Mouse (Mus musculus) kidney, adult 2 months (tissue): ENCODE measurements around the gene Gpbp1l1. TPM values are rescaled to one million over a fixed set of nuclear protein-coding genes. Genes with fewer than 3 reads are reported as not detected.

Experiments
- DNase-seq: peaks from one replicate; pipeline ENCODE4 v3.0.0; 2021
- H3K27ac ChIP-seq: fragments of 200-500 bp; 2 replicates; pipeline ENCODE4 v1.5.1; 2012; ENCODE audit warnings: low read depth, low read length, control low read depth, inconsistent platforms; ENCODE audit not compliant: insufficient read depth
- H3K27me3 ChIP-seq: fragments of 200-500 bp; replicated peaks from 2 replicates; pipeline ENCODE4 v1.6.1; 2012; ENCODE audit warnings: mild to moderate bottlenecking, moderate library complexity, low read length, inconsistent platforms; ENCODE audit not compliant: control insufficient read depth, insufficient read depth
- H3K36me3 ChIP-seq: fragments of 200-500 bp; 2 replicates; pipeline ENCODE4 v1.6.1; 2012; ENCODE audit warnings: mild to moderate bottlenecking, moderate library complexity, low read length, inconsistent platforms; ENCODE audit not compliant: control insufficient read depth, insufficient read depth
- H3K4me1 ChIP-seq: fragments of 200-500 bp; 2 replicates; pipeline ENCODE4 v1.6.1; 2011; ENCODE audit warnings: low read length; ENCODE audit not compliant: control insufficient read depth, insufficient read depth
- H3K4me3 ChIP-seq: fragments of 200-500 bp; 2 replicates; pipeline ENCODE4 v1.5.1; 2011; ENCODE audit warnings: mild to moderate bottlenecking, low read depth, low read length, control low read depth; ENCODE audit not compliant: insufficient read depth
- CTCF ChIP-seq: fragments of 200-500 bp; conservative IDR thresholded peaks from 2 replicates; pipeline ENCODE4 v1.5.1; 2011; ENCODE audit warnings: low read depth, mild to moderate bottlenecking, control low read depth, low read length, moderate library complexity, mixed read lengths; ENCODE audit not compliant: insufficient read depth, insufficient read length
- POLR2A ChIP-seq: fragments of 200-500 bp; IDR thresholded peaks from one replicate; pipeline ENCODE4 v1.6.1; 2011; ENCODE audit warnings: low read depth, low read length, control low read depth
- WGBS: fragments of 180-500 bp; shearing (Covaris S2); methylation state at CpG from one replicate; pipeline ENCODE4 v1.1.7; 2018; 5-methylcytosine and 5-hydroxymethylcytosine counted together
- polyA plus RNA-seq: library from polyadenylated mRNA; depleted of rRNA; stranded (reverse); fragments of >200 nt; gene quantifications from 2 replicates; pipeline ENCODE4 v1.2.3, GENCODE M21; 2012

Gene Gpbp1l1
- polyA plus RNA-seq, 1 experiment: 46.7 TPM

DNA sequence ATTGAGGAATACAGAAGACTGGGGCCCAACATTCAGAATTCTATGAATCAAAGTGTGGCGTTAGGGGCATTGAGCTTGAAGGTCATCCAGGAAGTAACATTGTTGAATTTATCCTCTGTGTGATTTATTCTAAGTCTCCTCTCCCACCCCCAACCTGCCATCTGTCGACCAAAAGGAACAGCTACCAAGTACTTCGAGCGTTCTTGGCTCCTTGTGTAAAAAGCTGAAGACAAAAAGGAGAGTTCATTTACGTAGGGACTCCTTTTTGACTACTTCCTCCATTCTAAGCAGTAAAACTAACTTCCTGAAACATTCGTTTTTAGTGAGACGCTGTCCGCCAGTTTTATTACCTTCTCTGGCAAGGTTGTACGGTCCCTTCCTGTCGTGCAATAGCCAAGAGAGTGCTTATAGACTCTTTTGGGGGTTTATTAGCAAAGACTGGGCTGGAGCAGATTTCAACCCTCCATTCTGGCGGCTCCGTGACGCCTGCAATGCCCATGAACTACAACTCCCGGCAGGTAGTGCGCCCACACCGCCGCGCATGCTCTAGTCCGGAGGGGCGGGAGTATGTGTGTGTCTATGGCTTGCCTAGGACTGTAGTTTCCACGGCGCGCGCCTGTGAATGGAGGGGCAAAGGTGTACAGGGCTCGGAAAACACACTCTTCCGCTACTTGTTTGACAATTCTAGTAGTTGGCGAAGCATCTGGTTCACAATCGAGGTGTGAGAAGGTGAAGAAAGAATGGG is 725 bp upstream of the Gpbp1l1 start:
- TF ChIP-seq POLR2A (peak; percentile 52), CTCF (no peak)
- Histone ChIP-seq H3K4me3 (peak overlapping the region; percentile 70), H3K36me3 (no peaks in the 10 kb centered on the region; the same call in none of the 2 replicates), H3K4me1 (no peaks in the 10 kb centered on the region; the same call in 1 of the 2 replicates), H3K27ac (peak overlapping the region; percentile 98), H3K27me3 (no peaks in the 10 kb centered on the region)
- peak; percentile 97 for DNase-seq
- WGBS: under 1% methylated on average over 28 of the region's 28 CpGs

DNA sequence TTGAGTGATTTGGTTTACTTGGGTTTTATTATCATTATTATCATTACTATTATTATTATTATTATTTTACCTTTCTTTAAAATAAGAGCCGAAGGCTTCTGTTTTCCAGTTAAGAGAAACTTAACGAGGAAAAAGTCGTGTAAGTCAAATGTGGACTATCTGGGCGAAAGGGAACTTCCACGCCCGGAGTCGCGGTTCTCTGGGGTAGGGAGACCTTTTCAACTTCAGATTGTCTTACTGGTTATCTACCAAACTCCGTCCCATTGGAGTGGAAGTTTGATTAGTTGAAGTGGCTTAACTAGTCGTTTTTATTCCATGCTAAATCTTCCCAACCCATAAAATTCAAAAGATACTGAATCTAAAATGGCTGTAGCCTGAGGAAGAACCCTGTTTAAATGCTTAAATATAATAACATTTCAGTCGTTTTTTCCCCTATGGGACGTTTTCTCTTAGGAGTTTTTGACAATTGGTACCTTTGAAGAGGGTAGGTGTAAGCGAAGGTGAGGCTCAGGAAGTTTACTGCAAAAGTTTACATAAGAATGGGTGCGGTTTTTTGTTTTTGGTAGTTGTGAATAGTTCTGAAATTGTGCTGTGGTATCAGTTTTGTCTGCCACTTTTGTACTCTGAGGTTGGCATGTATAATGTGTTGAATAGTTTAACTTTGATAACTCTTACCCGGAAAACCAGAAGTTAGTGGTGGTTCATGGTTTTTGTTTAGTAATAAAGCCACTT is 859 bp downstream of the Gpbp1l1 start:
- 2% methylated on average over 15 of the region's 15 CpGs for WGBS
- TF ChIP-seq CTCF (no peak), POLR2A (no peak)

DNA sequence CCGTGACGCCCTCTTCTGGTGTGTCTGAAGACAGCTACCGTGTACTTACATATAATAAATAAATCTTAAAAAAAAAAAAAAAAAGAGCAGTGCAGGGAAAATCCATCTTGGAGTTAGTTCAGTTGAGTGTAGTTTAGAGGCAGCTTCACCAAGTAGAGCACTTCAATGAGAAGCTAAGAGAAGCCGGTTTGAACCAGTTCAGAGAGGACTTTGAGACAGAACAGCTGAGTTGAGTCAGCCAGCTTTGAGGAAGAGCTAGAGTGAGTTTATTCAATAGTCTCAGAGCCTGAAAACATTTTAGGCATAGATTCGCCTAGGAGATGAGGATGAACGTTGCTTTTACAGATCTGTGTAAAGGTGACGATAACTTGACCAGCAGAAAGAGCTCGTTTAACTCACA is 38.3 kb downstream of the Gpbp1l1 start:
- Histone ChIP-seq H3K4me3 (no peak overlapping the region), H3K36me3 (peaks cover 17% of the 10 kb centered on the region)
- TF ChIP-seq CTCF (no peak), POLR2A (no peak)

More for the DNA sequence above, 859 bp downstream of the Gpbp1l1 start:
- Histone ChIP-seq H3K27ac (peak overlapping the region; percentile 58), H3K4me3 (peak overlapping the region; percentile 84), H3K27me3 (no peaks in the 10 kb centered on the region), H3K4me1 (peaks cover 6% of the 10 kb centered on the region; the same call in 1 of the 2 replicates), H3K36me3 (no peaks in the 10 kb centered on the region; the same call in 1 of the 2 replicates)
- DNase-seq: no peak

DNA sequence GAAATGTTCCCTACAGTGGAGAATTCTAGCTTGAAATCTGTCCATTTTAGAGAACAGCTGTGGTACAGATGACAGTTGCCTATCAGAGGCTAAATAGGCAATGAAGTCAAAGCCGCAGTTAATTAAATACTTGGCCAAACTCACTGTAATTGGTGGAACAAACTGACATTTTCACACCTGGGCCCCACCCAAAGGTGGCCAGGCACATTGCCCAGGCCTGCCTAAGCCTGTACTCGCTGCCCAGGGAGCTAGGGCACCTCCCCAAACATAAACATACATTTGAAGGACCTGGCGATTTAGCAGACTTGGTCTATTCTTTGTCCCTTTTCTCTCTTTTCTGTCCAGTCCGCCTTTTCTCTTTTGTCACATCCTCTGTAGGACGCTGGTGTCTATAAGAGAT is 38.9 kb downstream of the Gpbp1l1 start, which contains the start of gene Ccdc17:
Ccdc17 (plus strand) TSS at position 276 of the 400 bp plus-strand sequence.
- 18% methylated on average over 5 of the region's 5 CpGs for WGBS
- peak within 1 kb of the TSS; percentile 83 for H3K27ac ChIP-seq
- peaks cover 6% of the 10 kb centered on the region; the same call in 1 of the 2 replicates for H3K4me1 ChIP-seq
- TF ChIP-seq CTCF (no peak), POLR2A (no peak)
- H3K4me3 ChIP-seq: peak within 1 kb of the TSS; percentile 91
- H3K27me3 ChIP-seq: no peaks in the 10 kb centered on the region
- H3K36me3 ChIP-seq: peaks cover 12% of the 10 kb centered on the region
- DNase-seq: peak; percentile 28

More for the DNA sequence above, 38.3 kb downstream of the Gpbp1l1 start:
- H3K27me3 ChIP-seq: no peaks in the 10 kb centered on the region
- H3K4me1 ChIP-seq: peaks cover 6% of the 10 kb centered on the region; the same call in 1 of the 2 replicates
- 78% methylated on average over 8 of the region's 8 CpGs for WGBS
- H3K27ac ChIP-seq: no peak overlapping the region
- peak; percentile 52 for DNase-seq

DNA sequence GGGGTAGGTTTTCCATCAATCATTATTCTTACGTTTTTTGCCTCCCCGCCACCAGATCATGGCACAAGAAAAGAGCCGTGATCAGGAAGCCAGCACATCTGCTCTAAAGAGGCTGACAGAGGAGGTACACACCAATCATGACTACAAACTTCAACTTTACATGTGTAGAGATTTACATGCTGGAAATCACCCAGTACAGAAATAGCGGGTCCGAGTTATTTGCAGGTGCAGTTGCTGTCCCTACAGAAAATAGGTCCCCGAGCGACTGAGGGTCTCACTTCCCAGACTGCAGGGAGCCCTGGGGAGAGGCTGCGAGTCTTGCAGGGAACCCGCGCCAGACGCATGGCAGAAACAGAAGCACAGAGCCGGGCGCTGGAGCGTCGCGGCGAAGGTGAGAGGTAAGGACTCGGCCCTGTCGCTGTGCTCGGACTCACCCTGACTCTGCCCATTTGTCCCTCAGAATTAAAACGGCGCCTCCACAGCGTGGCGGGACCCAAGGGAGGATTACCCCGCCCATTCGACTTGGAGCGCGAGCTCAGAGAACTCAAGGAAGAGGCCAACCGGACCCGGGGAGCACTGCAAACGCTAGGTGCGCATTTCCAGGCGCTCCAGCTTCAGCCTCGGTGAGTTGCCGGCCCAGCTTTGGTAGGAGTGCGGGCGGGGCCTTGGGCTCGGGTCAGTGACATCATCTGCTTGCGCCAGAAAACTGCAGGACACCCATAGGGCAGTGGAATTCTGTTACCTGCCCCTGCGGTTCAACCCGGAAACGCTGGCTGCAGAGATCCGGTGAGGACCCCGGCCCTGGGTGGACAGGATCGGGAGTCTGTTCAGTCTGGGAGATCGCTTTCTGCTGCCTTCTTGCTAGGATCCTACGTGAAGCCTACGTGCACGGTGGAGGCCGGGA is 39.8 kb downstream of the Gpbp1l1 start:
- peak overlapping the region; percentile 91 for H3K4me3 ChIP-seq
- H3K27me3 ChIP-seq: no peaks in the 10 kb centered on the region
- H3K4me1 ChIP-seq: peaks cover 6% of the 10 kb centered on the region; the same call in 1 of the 2 replicates
- H3K27ac ChIP-seq: peak overlapping the region; percentile 83
- WGBS: under 1% methylated on average over 50 of the region's 50 CpGs
- TF ChIP-seq CTCF: 0 out of 2 replicates have a peak, but pooled peaks have one; percentile 7
- TF ChIP-seq POLR2A: peak; percentile 83
- DNase-seq: peak; percentile 97
- peaks cover 6% of the 10 kb centered on the region for H3K36me3 ChIP-seq

DNA sequence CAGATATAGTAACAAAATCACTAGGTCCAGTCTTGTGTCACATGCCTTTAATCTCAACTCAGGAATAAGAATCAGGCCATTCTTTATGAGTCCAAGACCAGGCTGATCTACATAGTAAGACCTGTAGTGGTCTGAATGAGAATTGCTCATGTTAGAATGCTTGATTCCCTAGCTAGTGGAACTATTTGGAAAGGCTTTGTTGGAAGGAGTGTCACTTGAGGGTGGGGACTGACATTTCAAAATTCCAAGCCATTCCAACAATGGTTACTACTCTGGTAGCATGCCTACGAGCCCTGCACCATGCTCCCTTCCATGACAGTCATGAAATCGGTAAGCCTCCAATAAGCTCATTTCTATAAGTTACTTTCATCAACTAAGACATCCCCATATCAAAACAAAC is 55.2 kb downstream of the Gpbp1l1 start:
- TF ChIP-seq CTCF (no peak), POLR2A (no peak)
- Histone ChIP-seq H3K4me3 (no peak overlapping the region), H3K4me1 (no peaks in the 10 kb centered on the region), H3K27ac (no peak overlapping the region), H3K36me3 (peaks cover 5% of the 10 kb centered on the region; the same call in 1 of the 2 replicates), H3K27me3 (no peaks in the 10 kb centered on the region)
- WGBS: 99% methylated on average over 2 of the region's 2 CpGs
- no peak for DNase-seq

DNA sequence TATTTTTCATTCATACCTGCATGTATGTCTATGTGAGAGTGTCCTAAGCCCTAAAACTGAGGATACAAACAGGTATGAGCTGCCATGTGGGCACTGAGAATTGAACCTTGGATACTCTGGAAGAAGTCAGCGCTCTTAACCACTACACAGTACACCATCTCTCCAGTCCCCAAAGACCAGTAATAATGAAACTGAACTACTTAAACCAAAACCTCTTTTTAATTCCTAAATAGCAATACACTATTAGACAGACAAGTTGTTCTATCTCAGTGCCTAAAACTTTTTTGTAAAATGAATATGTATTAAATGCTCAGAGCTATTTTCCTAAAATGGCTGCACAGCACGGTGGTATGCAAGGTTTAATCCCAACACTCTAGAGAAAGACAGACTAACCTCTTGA is 57.8 kb downstream of the Gpbp1l1 start:
- whole genome bisulfite sequencing: 95% methylated on average over 2 of the region's 2 CpGs
- Histone ChIP-seq H3K27ac (no peak overlapping the region), H3K27me3 (no peaks in the 10 kb centered on the region), H3K36me3 (peaks cover 4% of the 10 kb centered on the region; the same call in 1 of the 2 replicates), H3K4me3 (no peak overlapping the region), H3K4me1 (no peaks in the 10 kb centered on the region)
- TF ChIP-seq POLR2A (no peak), CTCF (no peak)
- no peak for DNase-seq
